Mouse (Mus musculus): ENCODE measurements around the gene Derl2. TPM values are rescaled to one million over a fixed set of nuclear protein-coding genes. Genes with fewer than 3 reads are reported as not detected.

Gene Derl2
- polyA plus RNA-seq (2016; fragmentation: Nextera tagmentation; extraction: Ambion mirVana): 42.1 and 44.0 TPM in 2 replicates

GRCm38 (mm10) chr11:71019201-71020068 lies at the start of gene Derl2, which contains the start of gene Mis12:
TSS of gene Derl2 (minus strand) at chr11:71019841.
TSS of gene Mis12 (plus strand) at chr11:71019611.
- under 1% methylated on average over 69 of the region's 71 CpGs for WGBS
- H3K36me3 ChIP-seq: peaks cover 11% of the 10 kb centered on the region
- H3K9ac ChIP-seq: peak within 1 kb of the TSS; percentile 93
- H3K27me3 ChIP-seq: no peaks in the 10 kb centered on the region
- peak within 1 kb of the TSS; percentile 75 for H3K4me2 ChIP-seq (replicated peaks)
- ATAC-seq (ENCODE audit: insufficient number of reproducible peaks, insufficient read depth, low FRiP score, low TSS enrichment): peak; percentile 100
- H3K4me1 ChIP-seq: peaks cover 23% of the 10 kb centered on the region; the same call in 1 of the 2 replicates
- H3K4me3 ChIP-seq: peak within 1 kb of the TSS; percentile 97
- H3K9me3 ChIP-seq: no peaks in the 10 kb centered on the region
- peak within 1 kb of the TSS; percentile 93 for H3K27ac ChIP-seq

- no peak overlapping the region for H3K27ac ChIP-seq
- H3K4me2 ChIP-seq (replicated peaks): no peak overlapping the region
- H3K4me1 ChIP-seq: no peaks in the 10 kb centered on the region
- no peak overlapping the region for H3K9ac ChIP-seq
- H3K36me3 ChIP-seq: no peaks in the 10 kb centered on the region
- no peaks in the 10 kb centered on the region for H3K9me3 ChIP-seq
- H3K4me3 ChIP-seq: no peak overlapping the region
- no peak for ATAC-seq (ENCODE audit: insufficient number of reproducible peaks, insufficient read depth, low FRiP score, low TSS enrichment)
- H3K27me3 ChIP-seq: no peaks in the 10 kb centered on the region
- WGBS: 0% methylated on average over 1 of the region's 1 CpGs
These were observed 32.9 kb upstream of the Derl2 start for GRCm38 (mm10) chr11:71052554-71052953.

GRCm38 (mm10) chr11:71039526-71040298 lies 20.1 kb upstream of the Derl2 start:
- WGBS: 97% methylated on average over 5 of the region's 5 CpGs
- no peaks in the 10 kb centered on the region for H3K9me3 ChIP-seq
- no peaks in the 10 kb centered on the region for H3K4me1 ChIP-seq
- no peaks in the 10 kb centered on the region for H3K27me3 ChIP-seq
- no peak for ATAC-seq (ENCODE audit: insufficient number of reproducible peaks, insufficient read depth, low FRiP score, low TSS enrichment)
- no peak overlapping the region for H3K4me3 ChIP-seq
- H3K27ac ChIP-seq: no peak overlapping the region
- no peak overlapping the region for H3K9ac ChIP-seq
- no peaks in the 10 kb centered on the region for H3K36me3 ChIP-seq
- H3K4me2 ChIP-seq (replicated peaks): no peak overlapping the region

GRCm38 (mm10) chr11:71033163-71033761 lies 13.6 kb upstream of the Derl2 start, which contains the start of gene 6330403K07Rik:
TSS of gene 6330403K07Rik (minus strand) at chr11:71033513.
- peaks cover 8% of the 10 kb centered on the region for H3K4me1 ChIP-seq
- peak; percentile 97 for ATAC-seq (ENCODE audit: insufficient number of reproducible peaks, insufficient read depth, low FRiP score, low TSS enrichment)
- peak within 1 kb of the TSS; percentile 93 for H3K27ac ChIP-seq
- peak within 1 kb of the TSS; percentile 70 for H3K9ac ChIP-seq
- WGBS: under 1% methylated on average over 29 of the region's 31 CpGs
- H3K4me2 ChIP-seq (replicated peaks): peak within 1 kb of the TSS; percentile 65
- H3K36me3 ChIP-seq: peaks cover 2% of the 10 kb centered on the region
- no peaks in the 10 kb centered on the region for H3K9me3 ChIP-seq
- peak within 1 kb of the TSS; percentile 60 for H3K4me3 ChIP-seq
- no peaks in the 10 kb centered on the region for H3K27me3 ChIP-seq

GRCm38 (mm10) chr11:71032491-71033162 lies 13.0 kb upstream of the Derl2 start:
- ATAC-seq (ENCODE audit: insufficient number of reproducible peaks, insufficient read depth, low FRiP score, low TSS enrichment): no peak
- Histone ChIP-seq H3K36me3 (peaks cover 8% of the 10 kb centered on the region), H3K4me1 (peaks cover 8% of the 10 kb centered on the region), H3K4me2 (replicated peaks) (peak overlapping the region; percentile 65), H3K9me3 (no peaks in the 10 kb centered on the region), H3K27me3 (no peaks in the 10 kb centered on the region), H3K4me3 (peak overlapping the region; percentile 60), H3K9ac (peak overlapping the region; percentile 70), H3K27ac (peak overlapping the region; percentile 93)
- WGBS: 6% methylated on average over 26 of the region's 26 CpGs

GRCm38 (mm10) chr11:71032070-71032469 lies 12.4 kb upstream of the Derl2 start:
- H3K36me3 ChIP-seq: peaks cover 13% of the 10 kb centered on the region
- WGBS: 61% methylated on average over 7 of the region's 7 CpGs
- no peak for ATAC-seq (ENCODE audit: insufficient number of reproducible peaks, insufficient read depth, low FRiP score, low TSS enrichment)

GRCm38 (mm10) chr11:71029403-71030118 lies 9.9 kb upstream of the Derl2 start:
- 72% methylated on average over 3 of the region's 3 CpGs for WGBS
- ATAC-seq (ENCODE audit: insufficient number of reproducible peaks, insufficient read depth, low FRiP score, low TSS enrichment): no peak
- no peaks in the 10 kb centered on the region for H3K9me3 ChIP-seq
- H3K36me3 ChIP-seq: peaks cover 37% of the 10 kb centered on the region
- H3K27me3 ChIP-seq: no peaks in the 10 kb centered on the region
- peaks cover 8% of the 10 kb centered on the region for H3K4me1 ChIP-seq
- no peak overlapping the region for H3K4me2 ChIP-seq (replicated peaks)
- no peak overlapping the region for H3K9ac ChIP-seq
- no peak overlapping the region for H3K27ac ChIP-seq
- H3K4me3 ChIP-seq: no peak overlapping the region

More at GRCm38 (mm10) chr11:71032070-71032469, 12.4 kb upstream of the Derl2 start:
- H3K9ac ChIP-seq: peak overlapping the region; percentile 70
- H3K27me3 ChIP-seq: no peaks in the 10 kb centered on the region
- H3K27ac ChIP-seq: peak overlapping the region; percentile 93
- H3K4me3 ChIP-seq: peak overlapping the region; percentile 60
- H3K4me1 ChIP-seq: peaks cover 8% of the 10 kb centered on the region
- H3K9me3 ChIP-seq: no peaks in the 10 kb centered on the region
- H3K4me2 ChIP-seq (replicated peaks): peak overlapping the region; percentile 65

GRCm38 (mm10) chr11:71028280-71028679 lies 8.6 kb upstream of the Derl2 start:
- Histone ChIP-seq H3K27me3 (no peaks in the 10 kb centered on the region), H3K4me1 (peaks cover 8% of the 10 kb centered on the region), H3K9ac (no peak overlapping the region), H3K36me3 (peaks cover 44% of the 10 kb centered on the region), H3K27ac (no peak overlapping the region), H3K4me2 (replicated peaks) (no peak overlapping the region), H3K9me3 (no peaks in the 10 kb centered on the region), H3K4me3 (no peak overlapping the region)
- 89% methylated on average over 3 of the region's 3 CpGs for WGBS
- ATAC-seq (ENCODE audit: insufficient number of reproducible peaks, insufficient read depth, low FRiP score, low TSS enrichment): no peak

GRCm38 (mm10) chr11:71018416-71019200 lies 1.0 kb downstream of the Derl2 start:
- H3K4me3 ChIP-seq: peak overlapping the region; percentile 97
- peaks cover 23% of the 10 kb centered on the region; the same call in 1 of the 2 replicates for H3K4me1 ChIP-seq
- ATAC-seq (ENCODE audit: insufficient number of reproducible peaks, insufficient read depth, low FRiP score, low TSS enrichment): peak; percentile 24; the same call in 1 of the 2 replicates
- WGBS: 6% methylated on average over 28 of the region's 28 CpGs
- H3K27me3 ChIP-seq: no peaks in the 10 kb centered on the region
- no peaks in the 10 kb centered on the region for H3K9me3 ChIP-seq
- peak overlapping the region; percentile 65; the same call in 1 of the 2 replicates for H3K27ac ChIP-seq
- peaks cover 6% of the 10 kb centered on the region for H3K36me3 ChIP-seq
- peak overlapping the region; percentile 93 for H3K9ac ChIP-seq
- peak overlapping the region; percentile 71 for H3K4me2 ChIP-seq (replicated peaks)

- no peak for ATAC-seq (ENCODE audit: insufficient number of reproducible peaks, insufficient read depth, low FRiP score, low TSS enrichment)
- Histone ChIP-seq H3K4me2 (replicated peaks) (no peak overlapping the region), H3K4me3 (no peak overlapping the region), H3K27ac (no peak overlapping the region), H3K4me1 (peaks cover 20% of the 10 kb centered on the region; the same call in 1 of the 2 replicates), H3K27me3 (no peaks in the 10 kb centered on the region), H3K9ac (no peak overlapping the region), H3K9me3 (no peaks in the 10 kb centered on the region), H3K36me3 (peaks cover 15% of the 10 kb centered on the region)
- 93% methylated on average over 1 of the region's 1 CpGs for WGBS
These were observed 2.6 kb downstream of the Derl2 start for GRCm38 (mm10) chr11:71017051-71017450.

Measured in embryonic facial prominence, embryonic 12.5 days (tissue).